Mouse (Mus musculus): ENCODE measurements at regions not wholly inside any gene's neighbourhood (a gene's known extent, or its start where the extent isn't known, plus 50 kb on each side); places are given as distances from the start of the nearest gene placed in this dataset.

- H3K79me2 ChIP-seq (replicated peaks; ENCODE audit: control insufficient read depth, insufficient read depth, low read length) = no peaks in the 10 kb centered on the region
- H3K27ac ChIP-seq = no peak overlapping the region
- WGBS = 28% methylated on average over 2 of the region's 2 CpGs
- intact Hi-C loops (cut with DNase I) = no loop called here
- no peak overlapping the region for H3K4me3 ChIP-seq
- no peak overlapping the region for H3K9ac ChIP-seq (ENCODE audit: low read depth, low read length)
- no peaks in the 10 kb centered on the region for H3K36me3 ChIP-seq (ENCODE audit: control insufficient read depth, insufficient read depth, low read length)
- H3K4me1 ChIP-seq (ENCODE audit: control insufficient read depth, insufficient read depth, low read length) = no peaks in the 10 kb centered on the region
- TF ChIP-seq POLR2A (IDR thresholded peaks at IDR 0.05; ENCODE audit: insufficient read depth, low read depth, low read length) = no peak
- TF ChIP-seq CTCF (IDR thresholded peaks at IDR 0.05) = no peak
- TF ChIP-seq EP300 (IDR thresholded peaks at IDR 0.05; ENCODE audit: insufficient read depth, low read depth, low read length) = no peak
- no peak for DNase-seq
- no peaks in the 10 kb centered on the region for H3K27me3 ChIP-seq (ENCODE audit: control insufficient read depth, insufficient read depth, low read length)
These were observed 167.9 kb upstream of the Wscd1 start for GRCm38 (mm10) chr11:71581775-71582174.

DNA sequence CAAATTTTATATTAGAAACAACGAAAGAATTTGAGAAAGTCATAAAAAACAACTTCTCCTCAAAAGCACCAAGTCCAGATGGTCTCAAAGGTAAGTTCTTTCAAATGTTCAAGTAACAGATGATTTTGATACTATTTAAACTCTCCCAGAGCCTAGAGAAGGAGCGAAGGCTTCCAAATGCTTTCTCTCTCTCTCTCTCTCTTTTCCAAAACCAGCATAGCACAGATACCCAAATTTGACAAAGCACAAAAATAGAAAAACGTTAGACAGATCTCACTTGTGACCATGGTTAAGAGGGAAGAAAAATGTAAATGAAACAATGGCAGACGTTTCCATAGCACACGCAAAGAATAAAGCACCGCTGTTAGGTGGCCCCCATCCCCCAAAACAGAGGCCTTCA is 158.7 kb upstream of the Wscd1 start:
- H3K4me3 ChIP-seq = no peak overlapping the region
- no peaks in the 10 kb centered on the region for H3K27me3 ChIP-seq (ENCODE audit: control insufficient read depth, insufficient read depth, low read length)
- intact Hi-C loops (cut with DNase I) = no loop called here
- no peaks in the 10 kb centered on the region for H3K79me2 ChIP-seq (replicated peaks; ENCODE audit: control insufficient read depth, insufficient read depth, low read length)
- TF ChIP-seq CTCF (IDR thresholded peaks at IDR 0.05) (no peak), POLR2A (IDR thresholded peaks at IDR 0.05; ENCODE audit: insufficient read depth, low read depth, low read length) (no peak), EP300 (IDR thresholded peaks at IDR 0.05; ENCODE audit: insufficient read depth, low read depth, low read length) (no peak)
- WGBS = 85% methylated on average over 6 of the region's 6 CpGs
- H3K9ac ChIP-seq (ENCODE audit: low read depth, low read length) = no peak overlapping the region
- DNase-seq = no peak
- no peaks in the 10 kb centered on the region for H3K4me1 ChIP-seq (ENCODE audit: control insufficient read depth, insufficient read depth, low read length)
- H3K27ac ChIP-seq = no peak overlapping the region
- H3K36me3 ChIP-seq (ENCODE audit: control insufficient read depth, insufficient read depth, low read length) = no peaks in the 10 kb centered on the region

GRCm38 (mm10) chr11:71594250-71594847 is 155.4 kb upstream of the Wscd1 start:
- 75% methylated on average over 6 of the region's 6 CpGs for WGBS
- no peak overlapping the region for H3K4me3 ChIP-seq
- DNase-seq = no peak
- no peaks in the 10 kb centered on the region for H3K36me3 ChIP-seq (ENCODE audit: control insufficient read depth, insufficient read depth, low read length)
- no peak for TF ChIP-seq CTCF (IDR thresholded peaks at IDR 0.05)
- TF ChIP-seq EP300 (IDR thresholded peaks at IDR 0.05; ENCODE audit: insufficient read depth, low read depth, low read length) = no peak
- TF ChIP-seq POLR2A (IDR thresholded peaks at IDR 0.05; ENCODE audit: insufficient read depth, low read depth, low read length) = no peak
- H3K27me3 ChIP-seq (ENCODE audit: control insufficient read depth, insufficient read depth, low read length) = no peaks in the 10 kb centered on the region
- H3K4me1 ChIP-seq (ENCODE audit: control insufficient read depth, insufficient read depth, low read length) = no peaks in the 10 kb centered on the region
- H3K79me2 ChIP-seq (replicated peaks; ENCODE audit: control insufficient read depth, insufficient read depth, low read length) = no peaks in the 10 kb centered on the region
- intact Hi-C loops (cut with DNase I) = no loop called here
- no peak overlapping the region for H3K9ac ChIP-seq (ENCODE audit: low read depth, low read length)
- H3K27ac ChIP-seq = no peak overlapping the region

- Histone ChIP-seq H3K4me3 (no peak overlapping the region), H3K79me2 (replicated peaks; ENCODE audit: control insufficient read depth, insufficient read depth, low read length) (no peaks in the 10 kb centered on the region), H3K4me1 (ENCODE audit: control insufficient read depth, insufficient read depth, low read length) (no peaks in the 10 kb centered on the region), H3K9ac (ENCODE audit: low read depth, low read length) (no peak overlapping the region), H3K27ac (no peak overlapping the region), H3K36me3 (ENCODE audit: control insufficient read depth, insufficient read depth, low read length) (no peaks in the 10 kb centered on the region), H3K27me3 (ENCODE audit: control insufficient read depth, insufficient read depth, low read length) (no peaks in the 10 kb centered on the region)
- intact Hi-C loops (cut with DNase I) = no loop called here
- no peak for TF ChIP-seq EP300 (IDR thresholded peaks at IDR 0.05; ENCODE audit: insufficient read depth, low read depth, low read length)
- TF ChIP-seq CTCF (IDR thresholded peaks at IDR 0.05) = no peak
- no peak for TF ChIP-seq POLR2A (IDR thresholded peaks at IDR 0.05; ENCODE audit: insufficient read depth, low read depth, low read length)
- 89% methylated on average over 1 of the region's 1 CpGs for WGBS
- no peak for DNase-seq
These were observed 152.0 kb upstream of the Wscd1 start for GRCm38 (mm10) chr11:71597709-71598108.

GRCm38 (mm10) chr11:71610782-71611181 is 138.9 kb upstream of the Wscd1 start:
- Histone ChIP-seq H3K27ac (no peak overlapping the region), H3K4me1 (ENCODE audit: control insufficient read depth, insufficient read depth, low read length) (no peaks in the 10 kb centered on the region), H3K4me3 (no peak overlapping the region), H3K27me3 (ENCODE audit: control insufficient read depth, insufficient read depth, low read length) (no peaks in the 10 kb centered on the region), H3K36me3 (ENCODE audit: control insufficient read depth, insufficient read depth, low read length) (no peaks in the 10 kb centered on the region), H3K9ac (ENCODE audit: low read depth, low read length) (no peak overlapping the region), H3K79me2 (replicated peaks; ENCODE audit: control insufficient read depth, insufficient read depth, low read length) (no peaks in the 10 kb centered on the region)
- no peak for DNase-seq
- TF ChIP-seq EP300 (IDR thresholded peaks at IDR 0.05; ENCODE audit: insufficient read depth, low read depth, low read length) = no peak
- no peak for TF ChIP-seq CTCF (IDR thresholded peaks at IDR 0.05)
- TF ChIP-seq POLR2A (IDR thresholded peaks at IDR 0.05; ENCODE audit: insufficient read depth, low read depth, low read length) = no peak
- intact Hi-C loops (cut with DNase I) = no loop called here
- 82% methylated on average over 9 of the region's 9 CpGs for WGBS

DNA sequence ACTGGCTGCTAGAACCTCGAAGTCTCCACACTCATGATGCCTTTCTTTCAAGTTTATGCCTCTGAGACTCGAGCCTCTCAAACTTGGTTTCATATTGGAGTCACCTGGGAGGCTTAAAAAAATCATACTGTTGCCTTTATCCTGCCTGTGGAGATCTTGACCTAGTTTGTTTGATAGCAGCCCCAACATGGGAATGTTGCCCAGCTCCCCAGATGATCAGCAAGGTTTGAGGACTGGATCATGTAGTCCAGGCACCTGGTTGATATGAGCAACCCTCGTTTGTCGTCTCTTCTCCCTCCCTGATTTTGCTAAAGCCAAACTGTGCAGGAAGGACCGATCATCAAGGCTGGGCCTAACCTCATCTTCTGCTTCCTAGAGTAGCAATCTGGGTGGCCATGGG is 134.2 kb upstream of the Wscd1 start:
- Histone ChIP-seq H3K4me1 (ENCODE audit: control insufficient read depth, insufficient read depth, low read length) (no peaks in the 10 kb centered on the region), H3K27ac (no peak overlapping the region), H3K9ac (ENCODE audit: low read depth, low read length) (no peak overlapping the region), H3K4me3 (no peak overlapping the region), H3K27me3 (ENCODE audit: control insufficient read depth, insufficient read depth, low read length) (no peaks in the 10 kb centered on the region), H3K79me2 (replicated peaks; ENCODE audit: control insufficient read depth, insufficient read depth, low read length) (no peaks in the 10 kb centered on the region), H3K36me3 (ENCODE audit: control insufficient read depth, insufficient read depth, low read length) (no peaks in the 10 kb centered on the region)
- intact Hi-C loops (cut with DNase I) = no loop called here
- WGBS = 63% methylated on average over 5 of the region's 5 CpGs
- no peak for TF ChIP-seq CTCF (IDR thresholded peaks at IDR 0.05)
- TF ChIP-seq EP300 (IDR thresholded peaks at IDR 0.05; ENCODE audit: insufficient read depth, low read depth, low read length) = no peak
- TF ChIP-seq POLR2A (IDR thresholded peaks at IDR 0.05; ENCODE audit: insufficient read depth, low read depth, low read length) = no peak
- no peak for DNase-seq

Measured in heart, adult 2 months (tissue).